In the genomic region with DNA sequence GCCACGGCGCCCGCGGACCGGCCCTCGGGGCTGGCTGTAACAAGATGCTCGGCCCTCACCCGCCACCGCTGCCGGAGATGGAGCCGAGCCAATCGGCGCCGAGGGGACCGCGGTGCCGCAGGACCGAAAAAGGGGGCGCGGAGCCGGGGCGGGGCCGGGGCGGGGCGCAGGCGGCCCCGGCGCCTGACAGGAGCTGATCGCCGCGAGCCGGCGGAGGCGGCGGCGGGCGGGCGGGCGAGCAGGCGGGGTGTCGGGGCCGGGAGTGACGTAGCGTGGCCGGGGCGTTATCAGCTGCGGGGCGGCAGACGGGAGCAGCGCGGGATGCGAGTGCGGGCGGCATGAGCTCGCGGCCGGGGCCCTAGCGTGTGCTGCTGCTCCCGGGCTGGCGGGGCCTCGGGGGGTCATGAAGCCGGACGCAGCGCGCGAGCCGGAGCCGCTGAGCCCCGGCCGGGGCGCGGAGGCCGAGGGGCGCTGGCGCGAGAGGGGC, we compare ENCODE assay signal across 8 mouse cellular contexts. TPM values are rescaled to one million over a fixed set of nuclear protein-coding genes. Genes with fewer than 3 reads are reported as not detected.
DNase-seq lines count a peak whose midpoint lies in the region; ATAC-seq and TF ChIP-seq lines count a peak whose summit lies in the region.

TSS of gene Dact1 (plus strand) at position 304 of the 487 bp plus-strand sequence.

- DNase-seq in embryo, embryonic 9.5 days (ENCODE audit: extremely low spot score): peak; percentile 87
- DNase-seq in heart, adult 18-20 months: peak; percentile 69 to 84
- peak; percentile 63 for DNase-seq in kidney, adult 18-20 months
- peak; percentile 63 for DNase-seq in limb, embryonic 14.5 days (ENCODE audit: low spot score)

- no peak for ATAC-seq in erythroblast, adult 5-6 weeks (replicated peaks; ENCODE audit: low FRiP score, poor library complexity, severe bottlenecking)
- peak; percentile 87 for ATAC-seq in limb, embryonic 14.5 days (ENCODE audit: low FRiP score, low read depth)
- ATAC-seq in midbrain, embryonic 15.5 days (replicated peaks): peak; percentile 91
- peak; percentile 90 for ATAC-seq in stomach, embryonic 16.5 days (ENCODE audit: insufficient read depth, low FRiP score)

- peaks cover 6% of the 10 kb centered on the region; the same call in 1 of the 2 replicates for H3K9me3 ChIP-seq in erythroblast, embryonic 14.5 days (ENCODE audit: control insufficient read depth, low read length)
- H3K9me3 ChIP-seq in limb, embryonic 14.5 days (ENCODE audit: control insufficient read depth, low read length): no peaks in the 10 kb centered on the region
- H3K9me3 ChIP-seq in midbrain, embryonic 15.5 days: no peaks in the 10 kb centered on the region
- no peaks in the 10 kb centered on the region for H3K9me3 ChIP-seq in stomach, embryonic 16.5 days (replicated peaks; ENCODE audit: control insufficient read depth, low read length)

- TF ChIP-seq POLR2A in limb, embryonic 14.5 days (IDR thresholded peaks at IDR 0.05; ENCODE audit: borderline replicate concordance, extremely low read depth, insufficient read depth, insufficient read length): no peak

- peak within 1 kb of the TSS; percentile 56 for H3K4me3 ChIP-seq in erythroblast, embryonic 14.5 days (replicated peaks)
- peak within 1 kb of the TSS; percentile 91 for H3K4me3 ChIP-seq in limb, embryonic 14.5 days (replicated peaks; ENCODE audit: low read length)
- H3K4me3 ChIP-seq in midbrain, embryonic 15.5 days: peak within 1 kb of the TSS; percentile 82
- peak within 1 kb of the TSS; percentile 83 for H3K4me3 ChIP-seq in stomach, embryonic 16.5 days (replicated peaks; ENCODE audit: low read length)

- WGBS in limb, embryonic 14.5 days: under 1% methylated on average over 36 of the region's 76 CpGs
- under 1% methylated on average over 62 of the region's 76 CpGs for WGBS in midbrain, embryonic 15.5 days
- under 1% methylated on average over 44 of the region's 76 CpGs for WGBS in stomach, embryonic 16.5 days

- peak within 1 kb of the TSS; percentile 76 for H3K4me2 ChIP-seq in limb, embryonic 14.5 days (replicated peaks; ENCODE audit: low read depth, low read length, severe bottlenecking)
- peak within 1 kb of the TSS; percentile 72 for H3K4me2 ChIP-seq in midbrain, embryonic 15.5 days
- H3K4me2 ChIP-seq in stomach, embryonic 16.5 days (ENCODE audit: low read depth, low read length): peak within 1 kb of the TSS; percentile 89

- H3K9ac ChIP-seq in limb, embryonic 14.5 days (ENCODE audit: low read depth, low read length, severe bottlenecking): peak within 1 kb of the TSS; percentile 95
- peak within 1 kb of the TSS; percentile 80 for H3K9ac ChIP-seq in midbrain, embryonic 15.5 days
- H3K9ac ChIP-seq in stomach, embryonic 16.5 days (ENCODE audit: low read length): peak within 1 kb of the TSS; percentile 90

- H3K36me3 ChIP-seq in erythroblast, embryonic 14.5 days (ENCODE audit: control insufficient read depth): no peaks in the 10 kb centered on the region
- peaks cover 21% of the 10 kb centered on the region for H3K36me3 ChIP-seq in limb, embryonic 14.5 days (ENCODE audit: control insufficient read depth, insufficient read depth, low read length)
- H3K36me3 ChIP-seq in midbrain, embryonic 15.5 days (replicated peaks): peaks cover 4% of the 10 kb centered on the region; the same call in 1 of the 2 replicates
- 0 out of 2 replicates have a peak, but pooled peaks cover 3% of the 10 kb centered on the region for H3K36me3 ChIP-seq in stomach, embryonic 16.5 days (ENCODE audit: control insufficient read depth, insufficient read depth, low read length)

- H3K27me3 ChIP-seq in erythroblast, embryonic 14.5 days (ENCODE audit: control insufficient read depth): peaks cover 62% of the 10 kb centered on the region
- H3K27me3 ChIP-seq in limb, embryonic 14.5 days (ENCODE audit: control insufficient read depth, insufficient read depth, low read length): no peaks in the 10 kb centered on the region
- 0 out of 2 replicates have a peak, but pooled peaks cover 4% of the 10 kb centered on the region for H3K27me3 ChIP-seq in midbrain, embryonic 15.5 days (replicated peaks)
- no peaks in the 10 kb centered on the region; the same call in 1 of the 2 replicates for H3K27me3 ChIP-seq in stomach, embryonic 16.5 days (ENCODE audit: control insufficient read depth, insufficient read depth, low read length)

- peaks cover 6% of the 10 kb centered on the region for H3K4me1 ChIP-seq in erythroblast, embryonic 14.5 days (ENCODE audit: control insufficient read depth)
- H3K4me1 ChIP-seq in limb, embryonic 14.5 days (ENCODE audit: control insufficient read depth, insufficient read depth, low read length): peaks cover 9% of the 10 kb centered on the region
- peaks cover 10% of the 10 kb centered on the region; the same call in 1 of the 2 replicates for H3K4me1 ChIP-seq in midbrain, embryonic 15.5 days
- no peaks in the 10 kb centered on the region; the same call in 1 of the 2 replicates for H3K4me1 ChIP-seq in stomach, embryonic 16.5 days (ENCODE audit: control insufficient read depth, insufficient read depth, low read length)

- H3K27ac ChIP-seq in limb, embryonic 14.5 days (replicated peaks; ENCODE audit: low read depth, low read length): peak within 1 kb of the TSS; percentile 88
- H3K27ac ChIP-seq in midbrain, embryonic 15.5 days: peak within 1 kb of the TSS; percentile 88
- H3K27ac ChIP-seq in stomach, embryonic 16.5 days (ENCODE audit: low read length): peak within 1 kb of the TSS; percentile 91

RNA-seq across cellular contexts. Expression of gene Dact1, which starts in this region (rescaled TPM):
- polyA plus RNA-seq in erythroblast, embryonic 14.5 days (2012): 0.01 TPM in 1 of 2 replicates, not detected in the other
- total RNA-seq in erythroblast, adult 5-6 weeks (2015; ENCODE audit: low replicate concordance): not detected in 2 replicates
- total RNA-seq in erythroblast, adult 5-6 weeks (2017; ENCODE audit: low replicate concordance): not detected in 2 replicates
- 1 to 10 TPM; 2.3 to 2.4 TPM for total RNA-seq in heart, adult 18-20 months (2021)
- 30.4 and 36.7 TPM in 2 replicates for polyA plus RNA-seq in limb, embryonic 14.5 days (2012; rRNA removed)
- polyA plus RNA-seq in limb, embryonic 14.5 days (2014; fragmentation: Nextera tagmentation; extraction: Ambion mirVana): 14.8 and 17.4 TPM in 2 replicates
- polyA plus RNA-seq in midbrain, embryonic 15.5 days (2015; fragmentation: Nextera tagmentation; extraction: Ambion mirVana): 36.5 and 37.8 TPM in 2 replicates
- 6.3 and 8.7 TPM in 2 replicates for polyA plus RNA-seq in stomach, embryonic 16.5 days (2015; fragmentation: Nextera tagmentation; extraction: Ambion mirVana)
